Mouse (Mus musculus): Measurements from ENCODE around the gene Olfr310. TPM values are rescaled to one million over a fixed set of nuclear protein-coding genes. Genes with fewer than 3 reads are reported as not detected.

Gene Olfr310
- not detected in 2 replicates for polyA plus RNA-seq (2012; rRNA removed)

GRCm38 (mm10) chr7:86277072-86277471, at the start of gene Olfr310:
Gene Olfr310, minus strand, starts transcription at chr7:86277172.
- DNase-seq (ENCODE audit: low read depth, low spot score) = no peak
- WGBS = 74% methylated on average over 1 of the region's 1 CpGs

GRCm38 (mm10) chr7:86325530-86325929, 48.6 kb upstream of the Olfr310 start, which contains the start of gene Olfr308:
Gene Olfr308, minus strand, starts transcription at chr7:86325630.
- DNase-seq (ENCODE audit: low read depth, low spot score) = no peak

GRCm38 (mm10) chr7:86321323-86321722, 44.4 kb upstream of the Olfr310 start:
- no peak for DNase-seq (ENCODE audit: low read depth, low spot score)
- 83% methylated on average over 2 of the region's 2 CpGs for WGBS

- 71% methylated on average over 2 of the region's 2 CpGs for WGBS
- no peak for DNase-seq (ENCODE audit: low read depth, low spot score)
Observed at GRCm38 (mm10) chr7:86313608-86314007, 36.6 kb upstream of the Olfr310 start, which contains the start of gene Olfr309. Gene Olfr309, minus strand, starts transcription at chr7:86313708.

GRCm38 (mm10) chr7:86246208-86246607, 30.8 kb downstream of the Olfr310 start, which contains the start of gene Vmn2r76:
Gene Vmn2r76, minus strand, starts transcription at chr7:86246308.
- 61% methylated on average over 1 of the region's 1 CpGs for WGBS
- no peak for DNase-seq (ENCODE audit: low read depth, low spot score)

Other genes starting within 250 kb of the Olfr310 start
- not detected in 2 replicates for gene Vmn2r75, start 105.4 kb downstream of the Olfr310 start, polyA plus RNA-seq (2012; rRNA removed)
- not detected in 2 replicates for gene Vmn2r76, start 30.9 kb downstream of the Olfr310 start, polyA plus RNA-seq (2012; rRNA removed)
- gene Olfr309, start 36.5 kb upstream of the Olfr310 start, polyA plus RNA-seq (2012; rRNA removed) = not detected in 2 replicates
- not detected in 2 replicates for gene Olfr308, start 48.5 kb upstream of the Olfr310 start, polyA plus RNA-seq (2012; rRNA removed)
- gene Olfr307, start 60.4 kb upstream of the Olfr310 start, polyA plus RNA-seq (2012; rRNA removed) = not detected in 2 replicates
- not detected in 2 replicates for gene Olfr305, start 89.8 kb upstream of the Olfr310 start, polyA plus RNA-seq (2012; rRNA removed)
- gene Olfr304, start 109.5 kb upstream of the Olfr310 start, polyA plus RNA-seq (2012; rRNA removed) = not detected in 2 replicates
- not detected in 2 replicates for gene Olfr303, start 120.6 kb upstream of the Olfr310 start, polyA plus RNA-seq (2012; rRNA removed)
- not detected in 2 replicates for gene Olfr301, start 126.7 kb upstream of the Olfr310 start, polyA plus RNA-seq (2012; rRNA removed)
- not detected in 2 replicates for gene Olfr299, start 182.7 kb upstream of the Olfr310 start, polyA plus RNA-seq (2012; rRNA removed)
- not detected in 2 replicates for gene Olfr298, start 215.3 kb upstream of the Olfr310 start, polyA plus RNA-seq (2012; rRNA removed)
- gene Olfr297, start 242.8 kb upstream of the Olfr310 start, polyA plus RNA-seq (2012; rRNA removed) = not detected in 2 replicates

All from large intestine, adult 2 months (tissue).